Mouse (Mus musculus) right cerebral cortex, postnatal 14 days (tissue): ENCODE results near the gene Tnip1.

Experiments used
- DNase-seq: peaks from one replicate; pipeline ENCODE4 v3.0.0; 2022

Gene Tnip1

DNA sequence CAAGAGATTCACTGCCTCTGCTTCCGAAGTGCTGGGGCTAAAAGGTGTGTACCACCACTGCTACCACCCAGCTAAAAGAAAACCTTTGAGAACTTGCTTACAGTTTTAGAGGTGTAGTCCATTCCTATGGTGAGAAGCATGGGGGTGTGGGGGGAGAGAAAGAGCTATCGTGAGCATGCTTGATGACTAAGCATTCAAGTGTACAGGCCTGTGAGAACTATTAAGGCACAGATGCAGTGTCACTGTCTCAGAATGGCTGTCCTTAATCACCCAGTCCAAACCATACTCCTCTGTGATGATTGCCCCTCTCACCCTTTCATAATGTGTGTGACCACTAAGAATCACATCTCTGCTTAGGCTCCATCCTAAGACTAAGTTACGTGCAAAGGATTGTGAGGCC, 93.4 kb downstream of the Tnip1 start:
- no peak for DNase-seq

GRCm38 (mm10) chr11:54868445-54868844, 94.3 kb downstream of the Tnip1 start:
- DNase-seq: no peak

- DNase-seq: no peak
These were observed 94.7 kb downstream of the Tnip1 start for GRCm38 (mm10) chr11:54867903-54868434.

DNA sequence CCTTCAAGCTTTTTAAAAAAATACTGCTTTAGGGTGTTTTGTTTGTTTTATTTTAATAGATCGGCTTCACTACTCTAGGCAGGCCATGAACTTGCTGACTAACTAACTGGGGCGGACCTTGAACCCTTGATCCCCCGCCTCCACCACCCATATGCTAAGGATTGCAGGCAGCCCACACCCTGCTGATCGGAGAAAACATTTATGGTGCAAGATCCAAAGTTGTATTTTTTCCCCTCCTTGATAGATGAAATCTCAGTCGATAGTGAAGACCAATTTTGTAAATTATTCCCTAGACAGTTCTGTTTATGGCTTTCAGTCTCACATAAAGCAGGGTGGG, 95.7 kb downstream of the Tnip1 start:
- DNase-seq: no peak

- peak; percentile 92 for DNase-seq
These were observed 96.3 kb downstream of the Tnip1 start, which contains the start of gene Hint1 for GRCm38 (mm10) chr11:54866119-54867048. Hint1 (plus strand) TSS chr11:54866383.

GRCm38 (mm10) chr11:54865330-54866085, 97.2 kb downstream of the Tnip1 start:
- DNase-seq: no peak

DNA sequence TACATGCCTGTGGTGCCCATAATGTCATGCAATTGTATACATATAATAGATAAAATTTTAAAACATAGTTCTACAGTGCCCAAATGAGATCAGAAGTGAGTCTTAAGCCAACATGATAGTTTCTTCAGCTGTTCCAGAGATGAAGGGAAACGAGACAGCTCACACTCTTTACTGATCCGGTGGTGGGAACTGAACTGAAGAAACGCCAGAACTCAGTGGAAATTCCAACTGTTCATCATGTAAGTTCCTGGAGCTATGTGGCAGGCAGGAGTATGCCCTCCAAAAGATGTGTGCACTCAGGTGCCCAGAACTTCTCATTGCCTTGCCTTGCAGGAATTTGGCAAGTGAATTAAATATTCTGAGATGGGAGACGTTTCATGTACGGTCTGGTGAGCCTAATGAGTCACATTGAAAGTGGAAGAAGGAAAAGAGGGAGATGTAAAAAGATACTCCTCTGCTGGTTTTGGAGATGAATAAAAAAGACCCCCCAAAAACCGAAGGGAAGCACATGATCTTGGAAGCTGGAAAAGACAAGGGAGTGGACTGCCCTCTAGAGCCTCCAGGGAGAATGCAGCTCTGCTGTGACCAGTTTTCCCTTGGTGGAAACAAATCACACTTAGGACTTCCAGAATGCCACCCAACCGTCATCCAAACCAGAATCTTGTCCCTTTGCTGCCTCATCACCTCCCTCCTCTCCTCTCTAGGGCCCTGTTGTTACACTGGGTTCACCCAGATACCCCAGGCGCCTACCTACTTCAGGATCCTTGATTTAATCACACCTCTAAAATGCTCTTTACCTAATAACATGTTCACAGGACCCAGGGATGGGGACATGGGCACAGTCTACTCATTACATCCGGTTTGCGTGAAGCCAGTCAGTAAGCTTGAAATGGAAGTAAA, 99.8 kb downstream of the Tnip1 start:
- peak; percentile 63 for DNase-seq

DNA sequence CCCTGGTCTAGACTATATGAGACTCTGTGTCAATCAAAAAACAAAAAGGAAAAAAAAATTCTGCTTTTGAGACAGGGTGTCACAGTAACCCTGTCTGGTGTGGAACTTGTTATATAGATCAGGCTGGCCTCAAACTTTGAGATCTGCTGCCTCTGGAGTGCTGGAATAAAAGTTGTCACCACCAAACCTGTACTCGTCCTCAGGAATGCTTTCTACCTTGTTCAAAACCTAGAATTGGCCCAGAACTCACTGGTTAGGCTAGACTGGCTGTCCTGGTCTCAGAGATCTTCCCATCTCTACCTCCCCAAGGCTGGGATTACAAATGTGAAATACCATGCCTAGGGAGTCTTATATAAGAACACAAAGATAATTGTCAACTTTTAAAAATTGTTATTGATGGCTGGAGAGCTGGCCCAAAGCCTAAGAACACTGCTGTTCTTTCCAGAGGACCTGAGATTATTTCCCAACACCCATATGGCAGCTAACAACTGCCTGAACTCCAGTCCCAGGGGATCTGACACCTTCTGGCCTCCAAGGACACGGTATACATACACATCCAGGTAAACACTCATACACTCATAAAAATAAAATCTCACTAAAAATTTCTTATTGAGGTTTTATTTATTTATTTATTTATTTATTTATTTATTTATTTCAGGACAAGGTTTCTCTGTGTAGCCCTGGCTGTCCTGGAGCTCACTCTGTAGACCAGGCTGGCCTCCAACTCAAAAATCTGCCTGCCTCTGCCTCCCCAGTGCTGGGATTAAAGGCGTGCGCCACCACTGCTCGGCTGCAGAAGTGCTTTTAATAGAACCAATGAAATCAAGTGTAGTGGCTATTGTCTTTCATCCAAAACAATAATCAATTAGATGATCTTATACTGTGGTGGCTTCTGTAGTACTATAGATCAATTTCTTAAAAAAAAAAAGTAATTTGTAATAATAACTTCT, 101.0 kb downstream of the Tnip1 start:
- no peak for DNase-seq
